In genomic region chr8:61258828-61259227, GRCm38 (mm10) we compare ENCODE assay signal across 10 mouse cellular contexts. TPM values are rescaled to one million over a fixed set of nuclear protein-coding genes. Genes with fewer than 3 reads are reported as not detected.
DNase-seq lines count a peak whose midpoint lies in the region; ATAC-seq and TF ChIP-seq lines count a peak whose summit lies in the region.
"Had no signal": no experiment of that assay in that cellular context is flagged by ENCODE, and none has a peak within 500 bp of the region (broad histone marks: within the 10 kb centered on the region; RNA-seq: fewer than 3 reads in every experiment).

No protein-coding gene starts in this region.

- TF ChIP-seq CTCF in liver, postnatal 0 days (IDR thresholded peaks at IDR 0.05; ENCODE audit: low read depth) = no peak

- TF ChIP-seq EP300 in liver, postnatal 0 days (IDR thresholded peaks at IDR 0.05; ENCODE audit: low read depth) = no peak

- no peaks in the 10 kb centered on the region for H3K9me3 ChIP-seq in heart, embryonic 12.5 days (replicated peaks)
- no peaks in the 10 kb centered on the region for H3K9me3 ChIP-seq in forebrain, embryonic 16.5 days (ENCODE audit: control insufficient read depth, low read length)
- no peaks in the 10 kb centered on the region for H3K9me3 ChIP-seq in liver, postnatal 0 days (ENCODE audit: low read length)

- ATAC-seq in heart, embryonic 12.5 days (ENCODE audit: insufficient number of reproducible peaks, low FRiP score) = peak; percentile 57; the same call in 1 of the 2 replicates
- peak; percentile 69 for ATAC-seq in forebrain, embryonic 16.5 days
- ATAC-seq in liver, postnatal 0 days = peak; percentile 17; the same call in 1 of the 2 replicates
- ATAC-seq in inflammation-experienced regulatory T-cells, adult 6 months = no peak

- H3K27me3 ChIP-seq in heart, embryonic 12.5 days (replicated peaks) = no peaks in the 10 kb centered on the region
- no peaks in the 10 kb centered on the region for H3K27me3 ChIP-seq in forebrain, embryonic 16.5 days (replicated peaks; ENCODE audit: control insufficient read depth, insufficient read depth, low read length)
- no peaks in the 10 kb centered on the region for H3K27me3 ChIP-seq in liver, postnatal 0 days (ENCODE audit: insufficient read depth, low read length)

- no peak overlapping the region for H3K4me2 ChIP-seq in heart, embryonic 12.5 days
- peak overlapping the region; percentile 4; the same call in 1 of the 2 replicates for H3K4me2 ChIP-seq in forebrain, embryonic 16.5 days (ENCODE audit: low read length)
- no peak overlapping the region for H3K4me2 ChIP-seq in liver, postnatal 0 days (ENCODE audit: low read depth, low read length)

- WGBS in heart, embryonic 12.5 days = 55% methylated on average over 9 of the region's 9 CpGs
- WGBS in forebrain, embryonic 16.5 days = 67% methylated on average over 9 of the region's 9 CpGs
- 36% methylated on average over 9 of the region's 9 CpGs for WGBS in liver, postnatal 0 days (ENCODE audit: insufficient replicate concordance)

- peaks cover 14% of the 10 kb centered on the region for H3K4me1 ChIP-seq in heart, embryonic 12.5 days (replicated peaks)
- peaks cover 35% of the 10 kb centered on the region for H3K4me1 ChIP-seq in forebrain, embryonic 16.5 days (replicated peaks; ENCODE audit: control insufficient read depth, insufficient read depth, low read length)
- no peaks in the 10 kb centered on the region; the same call in 1 of the 2 replicates for H3K4me1 ChIP-seq in liver, postnatal 0 days (ENCODE audit: insufficient read depth)

- no peak for DNase-seq in heart, postnatal 36 days
- DNase-seq in layer of hippocampus, adult 18-20 months (ENCODE audit: low spot score in 2 of 2) = peak; percentile 83 to 87
- DNase-seq in liver, postnatal 0 days = no peak
- no peak for DNase-seq in kidney, adult 9 months
- no peak for DNase-seq in thymus, postnatal 36 days
- DNase-seq: adrenal gland, adult 2 months; kidney, postnatal 4 days had no signal

- intact Hi-C loops in heart, postnatal 36 days (cut with DNase I) = no loop called here

- H3K4me3 ChIP-seq in heart, embryonic 12.5 days = no peak overlapping the region
- no peak overlapping the region for H3K4me3 ChIP-seq in forebrain, embryonic 16.5 days (replicated peaks; ENCODE audit: low read length)
- no peak overlapping the region for H3K4me3 ChIP-seq in liver, postnatal 0 days (ENCODE audit: low read depth, low read length)

- no peak overlapping the region for H3K9ac ChIP-seq in heart, embryonic 12.5 days
- H3K9ac ChIP-seq in forebrain, embryonic 16.5 days (replicated peaks; ENCODE audit: low read depth, low read length) = no peak overlapping the region
- no peak overlapping the region for H3K9ac ChIP-seq in liver, postnatal 0 days (replicated peaks)

- no peak overlapping the region for H3K27ac ChIP-seq in heart, embryonic 12.5 days (ENCODE audit: poor library complexity, severe bottlenecking)
- H3K27ac ChIP-seq in forebrain, embryonic 16.5 days (ENCODE audit: low read length) = no peak overlapping the region
- no peak overlapping the region for H3K27ac ChIP-seq in liver, postnatal 0 days (ENCODE audit: low read depth)

- H3K36me3 ChIP-seq in heart, embryonic 12.5 days = no peaks in the 10 kb centered on the region
- no peaks in the 10 kb centered on the region for H3K36me3 ChIP-seq in forebrain, embryonic 16.5 days (ENCODE audit: control insufficient read depth, insufficient read depth)
- no peaks in the 10 kb centered on the region for H3K36me3 ChIP-seq in liver, postnatal 0 days (replicated peaks; ENCODE audit: insufficient read depth, low read length)

RNA-seq across cellular contexts. Expression of gene Sh3rf1, which starts 35.2 kb away (rescaled TPM):
- 6.5 and 7.5 TPM in 2 replicates for polyA plus RNA-seq in heart, embryonic 12.5 days (2016; fragmentation: Nextera tagmentation; extraction: Ambion mirVana)
- total RNA-seq in heart, postnatal 36 days (2021) = 1 to 10 TPM; 5.7 to 6.5 TPM
- 30.4 and 33.6 TPM in 2 replicates for polyA plus RNA-seq in forebrain, embryonic 16.5 days (2015; fragmentation: Nextera tagmentation; extraction: Ambion mirVana)
- total RNA-seq in layer of hippocampus, adult 18-20 months (2021) = 10 to 100 TPM; 64.7 to 72.7 TPM
- polyA plus RNA-seq in liver, postnatal 0 days (2015; fragmentation: Nextera tagmentation; extraction: Ambion mirVana) = 0.97 and 1.6 TPM in 2 replicates
- polyA plus RNA-seq in inflammation-experienced regulatory T-cells, adult 6 months (2017; shearing (Covaris generic)) = 1 to 10 TPM; 6.4 to 9.2 (median 6.4) TPM

Comparison
In these comparisons a context has a peak if more than half of its experiments do, and no peak if none do; other contexts are left out.
1. DNase-seq: peak in layer of hippocampus, adult 18-20 months (2 of 2); none in heart, postnatal 36 days (0 of 2), liver, postnatal 0 days (single experiment), kidney, adult 9 months (single experiment) and thymus, postnatal 36 days (0 of 2).